Mouse (Mus musculus) midbrain, embryonic 12.5 days (tissue): Measurements from ENCODE around the gene Vmn1r40. TPM values are rescaled to one million over a fixed set of nuclear protein-coding genes. Genes with fewer than 3 reads are reported as not detected.

Source experiments
- ATAC-seq: fragments of 200-750 bp; cut with Nextera tagmentation; 2 replicates; pipeline ENCODE4 v1.8.0; 2017; ENCODE audit warnings: low read depth, moderate TSS enrichment, moderate library complexity; ENCODE audit not compliant: low FRiP score
- H3K27ac ChIP-seq: fragments of 300-500 bp; sonication (generic); replicated peaks from 2 replicates; pipeline ENCODE4 v1.5.1; 2016; ENCODE audit warnings: mild to moderate bottlenecking
- H3K27me3 ChIP-seq: fragments of 300-500 bp; sonication (generic); 2 replicates; pipeline ENCODE4 v1.6.1; 2016; ENCODE audit warnings: mild to moderate bottlenecking
- H3K36me3 ChIP-seq: fragments of 300-500 bp; sonication (generic); 2 replicates; pipeline ENCODE4 v1.6.1; 2016
- H3K4me1 ChIP-seq: fragments of 300-500 bp; sonication (generic); 2 replicates; pipeline ENCODE4 v1.6.1; 2016
- H3K4me2 ChIP-seq: fragments of 300-500 bp; sonication (generic); replicated peaks from 2 replicates; pipeline ENCODE4 v1.6.1; 2016; ENCODE audit warnings: mild to moderate bottlenecking, moderate library complexity
- H3K4me3 ChIP-seq: fragments of 300-500 bp; sonication (generic); 2 replicates; pipeline ENCODE4 v1.5.1; 2016; ENCODE audit warnings: mild to moderate bottlenecking
- H3K9ac ChIP-seq: fragments of 300-500 bp; sonication (generic); replicated peaks from 2 replicates; pipeline ENCODE4 v1.6.1; 2016; ENCODE audit warnings: mild to moderate bottlenecking, moderate library complexity
- H3K9me3 ChIP-seq: fragments of 300-500 bp; sonication (generic); 2 replicates; pipeline ENCODE4 v1.6.1; 2016; ENCODE audit warnings: mild to moderate bottlenecking
- WGBS: fragments of 180-500 bp; shearing (Covaris S2); methylation state at CpG from one replicate; pipeline ENCODE4 v1.1.7; 2016; 5-methylcytosine and 5-hydroxymethylcytosine counted together
- polyA plus RNA-seq: library from polyadenylated mRNA; unstranded; fragments of >200 nt; fragmentation: Nextera tagmentation; extraction: Ambion mirVana; gene quantifications from 2 replicates; pipeline ENCODE4 v1.2.1, GENCODE M21; 2016

Vmn1r40 gene
- not detected in 2 replicates for polyA plus RNA-seq

- H3K9ac ChIP-seq, result no peak within 1 kb of the TSS
- 85% methylated on average over 4 of the region's 4 CpGs for WGBS
- no peaks in the 10 kb centered on the region for H3K4me1 ChIP-seq
- H3K9me3 ChIP-seq, result peaks cover 4% of the 10 kb centered on the region; the same call in 1 of the 2 replicates
- H3K36me3 ChIP-seq, result no peaks in the 10 kb centered on the region
- no peak within 1 kb of the TSS for H3K27ac ChIP-seq
- ATAC-seq, result no peak
- H3K27me3 ChIP-seq, result no peaks in the 10 kb centered on the region
- H3K4me2 ChIP-seq, result no peak within 1 kb of the TSS
- no peak within 1 kb of the TSS for H3K4me3 ChIP-seq
Observed at GRCm38 (mm10) chr6:89707240-89707639, at the start of gene Vmn1r40. Gene Vmn1r40 (plus strand): TSS chr6:89707540.

- Histone ChIP-seq H3K4me1 (no peaks in the 10 kb centered on the region), H3K4me3 (no peak overlapping the region), H3K9me3 (no peaks in the 10 kb centered on the region), H3K9ac (no peak overlapping the region), H3K27ac (no peak overlapping the region), H3K36me3 (0 out of 2 replicates have a peak, but pooled peaks cover under 1% of the 10 kb centered on the region), H3K27me3 (no peaks in the 10 kb centered on the region), H3K4me2 (no peak overlapping the region)
- 84% methylated on average over 3 of the region's 3 CpGs for WGBS
- no peak for ATAC-seq
Observed at GRCm38 (mm10) chr6:89658342-89658741, 49.0 kb upstream of the Vmn1r40 start.

- Histone ChIP-seq H3K9me3 (no peaks in the 10 kb centered on the region), H3K27me3 (no peaks in the 10 kb centered on the region), H3K4me3 (no peak overlapping the region), H3K4me2 (no peak overlapping the region), H3K4me1 (no peaks in the 10 kb centered on the region), H3K36me3 (peaks cover 7% of the 10 kb centered on the region; the same call in 1 of the 2 replicates), H3K27ac (no peak overlapping the region), H3K9ac (no peak overlapping the region)
- WGBS, result 82% methylated on average over 6 of the region's 6 CpGs
- no peak for ATAC-seq
Observed at GRCm38 (mm10) chr6:89658931-89659330, 48.4 kb upstream of the Vmn1r40 start.

- no peak for ATAC-seq
- Histone ChIP-seq H3K4me1 (no peaks in the 10 kb centered on the region), H3K27ac (no peak overlapping the region), H3K9me3 (no peaks in the 10 kb centered on the region), H3K9ac (no peak overlapping the region), H3K36me3 (peaks cover 15% of the 10 kb centered on the region; the same call in 1 of the 2 replicates), H3K4me2 (no peak overlapping the region), H3K4me3 (no peak overlapping the region), H3K27me3 (no peaks in the 10 kb centered on the region)
- WGBS, result 27% methylated on average over 7 of the region's 7 CpGs
Observed at GRCm38 (mm10) chr6:89659692-89660423, 47.5 kb upstream of the Vmn1r40 start.

- Histone ChIP-seq H3K27me3 (no peaks in the 10 kb centered on the region), H3K9me3 (no peaks in the 10 kb centered on the region), H3K27ac (no peak overlapping the region), H3K4me1 (no peaks in the 10 kb centered on the region), H3K4me2 (no peak overlapping the region), H3K9ac (no peak overlapping the region), H3K4me3 (no peak overlapping the region), H3K36me3 (peaks cover 15% of the 10 kb centered on the region; the same call in 1 of the 2 replicates)
- ATAC-seq, result no peak
- 67% methylated on average over 1 of the region's 1 CpGs for WGBS
Observed at GRCm38 (mm10) chr6:89660490-89660889, 46.9 kb upstream of the Vmn1r40 start.

- H3K9ac ChIP-seq, result no peak overlapping the region
- no peak overlapping the region for H3K4me2 ChIP-seq
- H3K4me1 ChIP-seq, result no peaks in the 10 kb centered on the region
- H3K9me3 ChIP-seq, result no peaks in the 10 kb centered on the region
- no peak for ATAC-seq
- H3K27ac ChIP-seq, result no peak overlapping the region
- no peak overlapping the region for H3K4me3 ChIP-seq
- no peaks in the 10 kb centered on the region for H3K27me3 ChIP-seq
- peaks cover 15% of the 10 kb centered on the region; the same call in 1 of the 2 replicates for H3K36me3 ChIP-seq
- WGBS, result 89% methylated on average over 3 of the region's 3 CpGs
Observed at GRCm38 (mm10) chr6:89662521-89662920, 44.8 kb upstream of the Vmn1r40 start.

- Histone ChIP-seq H3K4me2 (no peak overlapping the region), H3K36me3 (peaks cover 15% of the 10 kb centered on the region; the same call in 1 of the 2 replicates), H3K27ac (no peak overlapping the region), H3K4me1 (no peaks in the 10 kb centered on the region), H3K27me3 (no peaks in the 10 kb centered on the region), H3K9ac (no peak overlapping the region), H3K4me3 (no peak overlapping the region), H3K9me3 (no peaks in the 10 kb centered on the region)
- WGBS, result 41% methylated on average over 8 of the region's 8 CpGs
- no peak for ATAC-seq
Observed at GRCm38 (mm10) chr6:89665155-89665554, 42.2 kb upstream of the Vmn1r40 start.

- Histone ChIP-seq H3K4me2 (no peak overlapping the region), H3K4me1 (no peaks in the 10 kb centered on the region), H3K4me3 (no peak overlapping the region), H3K36me3 (peaks cover 15% of the 10 kb centered on the region; the same call in 1 of the 2 replicates), H3K9ac (no peak overlapping the region), H3K9me3 (no peaks in the 10 kb centered on the region), H3K27ac (no peak overlapping the region), H3K27me3 (no peaks in the 10 kb centered on the region)
- WGBS, result 79% methylated on average over 7 of the region's 7 CpGs
- ATAC-seq, result no peak
Observed at GRCm38 (mm10) chr6:89665667-89666066, 41.7 kb upstream of the Vmn1r40 start.

- Histone ChIP-seq H3K27ac (no peak overlapping the region), H3K27me3 (no peaks in the 10 kb centered on the region), H3K4me2 (no peak overlapping the region), H3K36me3 (peaks cover 17% of the 10 kb centered on the region; the same call in 1 of the 2 replicates), H3K9ac (no peak overlapping the region), H3K4me3 (no peak overlapping the region), H3K4me1 (no peaks in the 10 kb centered on the region), H3K9me3 (no peaks in the 10 kb centered on the region)
- no peak for ATAC-seq
- WGBS, result 94% methylated on average over 3 of the region's 3 CpGs
Observed at GRCm38 (mm10) chr6:89666976-89667375, 40.4 kb upstream of the Vmn1r40 start.

- Histone ChIP-seq H3K4me1 (no peaks in the 10 kb centered on the region), H3K27me3 (no peaks in the 10 kb centered on the region), H3K4me2 (no peak overlapping the region), H3K27ac (no peak overlapping the region), H3K36me3 (peaks cover 11% of the 10 kb centered on the region), H3K9ac (no peak overlapping the region), H3K9me3 (no peaks in the 10 kb centered on the region), H3K4me3 (no peak overlapping the region)
- WGBS, result 89% methylated on average over 6 of the region's 6 CpGs
- no peak for ATAC-seq
Observed at GRCm38 (mm10) chr6:89669556-89669955, 37.8 kb upstream of the Vmn1r40 start.

GRCm38 (mm10) chr6:89671431-89671830 lies 35.9 kb upstream of the Vmn1r40 start:
- Histone ChIP-seq H3K4me1 (no peaks in the 10 kb centered on the region), H3K9me3 (no peaks in the 10 kb centered on the region), H3K4me2 (no peak overlapping the region), H3K4me3 (no peak overlapping the region), H3K9ac (no peak overlapping the region), H3K36me3 (peaks cover 20% of the 10 kb centered on the region), H3K27ac (no peak overlapping the region), H3K27me3 (no peaks in the 10 kb centered on the region)
- WGBS, result 78% methylated on average over 6 of the region's 6 CpGs
- no peak for ATAC-seq

GRCm38 (mm10) chr6:89672641-89673040 lies 34.7 kb upstream of the Vmn1r40 start:
- H3K36me3 ChIP-seq, result peaks cover 21% of the 10 kb centered on the region
- H3K9ac ChIP-seq, result no peak overlapping the region
- H3K27me3 ChIP-seq, result no peaks in the 10 kb centered on the region
- no peak overlapping the region for H3K27ac ChIP-seq
- no peak overlapping the region for H3K4me3 ChIP-seq
- no peaks in the 10 kb centered on the region for H3K9me3 ChIP-seq
- H3K4me2 ChIP-seq, result no peak overlapping the region
- no peaks in the 10 kb centered on the region for H3K4me1 ChIP-seq
- ATAC-seq, result no peak
- WGBS, result 84% methylated on average over 7 of the region's 7 CpGs
